Mouse (Mus musculus) brain, embryonic 14.5 days (tissue): ENCODE measurements around the gene Il4ra.

Source experiments
- CTCF ChIP-seq: fragments of 200-500 bp; IDR thresholded peaks from 2 replicates; pipeline ENCODE4 v1.5.1; 2012; ENCODE audit warnings: inconsistent platforms, mild to moderate bottlenecking, moderate library complexity, borderline replicate concordance; ENCODE audit not compliant: insufficient read depth, insufficient read length; ENCODE audit errors: extremely low read depth
- POLR2A ChIP-seq: fragments of 200-500 bp; IDR thresholded peaks from 2 replicates; pipeline ENCODE4 v1.6.1; 2012; ENCODE audit warnings: mild to moderate bottlenecking, inconsistent platforms, borderline replicate concordance; ENCODE audit not compliant: poor library complexity, insufficient read depth, insufficient read length, severe bottlenecking; ENCODE audit errors: extremely low read depth

GRCm38 (mm10) chr7:125559537-125559936 is 7.6 kb downstream of the Il4ra start:
- TF ChIP-seq CTCF (no peak), POLR2A (no peak)
